Comparison of ENCODE assay signal across 22 mouse cellular contexts in the genomic region with DNA sequence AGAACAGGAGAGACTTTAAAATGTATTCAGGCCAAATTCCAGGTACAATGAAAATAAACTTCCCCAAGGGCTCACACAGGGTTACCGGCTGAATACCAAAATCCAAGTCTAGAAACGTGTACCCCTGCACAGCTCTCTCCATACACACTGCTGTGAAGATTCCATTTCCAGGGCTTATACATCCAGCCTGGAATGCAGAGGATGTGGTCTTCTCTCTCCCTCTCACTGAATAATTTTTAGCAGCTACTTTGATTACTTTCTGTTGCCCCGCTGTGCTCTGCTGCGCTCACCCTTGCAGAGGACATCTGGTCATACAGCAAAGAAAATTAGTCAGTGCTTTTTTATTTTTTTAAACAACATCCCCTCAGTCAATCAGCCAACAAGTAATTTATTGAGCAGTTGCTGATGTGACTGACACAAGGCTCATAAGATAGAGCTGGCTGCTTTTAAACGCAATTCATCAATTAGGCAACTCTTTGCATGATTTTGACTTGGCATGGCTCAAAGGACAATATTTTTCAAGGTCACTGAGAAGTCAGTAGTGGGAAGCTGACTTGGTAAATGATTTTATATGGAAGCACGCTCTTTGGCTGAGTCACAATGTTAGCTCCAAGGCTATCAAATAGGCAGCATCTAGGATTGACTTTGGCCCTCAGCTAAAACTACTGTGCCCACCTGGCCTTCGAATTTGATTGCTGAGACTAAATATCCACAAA.
DNase-seq lines count a peak whose midpoint lies in the region; ATAC-seq and TF ChIP-seq lines count a peak whose summit lies in the region.
"Had no signal": no experiment of that assay in that cellular context is flagged by ENCODE, and none has a peak within 500 bp of the region (broad histone marks: within the 10 kb centered on the region; RNA-seq: fewer than 3 reads in every experiment).

No protein-coding gene starts in this region.

- H3K9me3 ChIP-seq in hindbrain, embryonic 16.5 days (ENCODE audit: control insufficient read depth, low read length): no peaks in the 10 kb centered on the region
- H3K9me3 ChIP-seq in hindbrain, embryonic 12.5 days (replicated peaks): no peaks in the 10 kb centered on the region
- H3K9me3 ChIP-seq in midbrain, postnatal 0 days (ENCODE audit: low read length): no peaks in the 10 kb centered on the region
- H3K9me3 ChIP-seq in midbrain, embryonic 14.5 days (ENCODE audit: control insufficient read depth, low read length): no peaks in the 10 kb centered on the region
- H3K9me3 ChIP-seq: embryonic facial prominence, embryonic 13.5 days; forebrain, embryonic 12.5 days; heart, embryonic 15.5 days; intestine, embryonic 15.5 days had no signal

- peak; percentile 49 for DNase-seq in adrenal gland, adult 8-10 months
- no peak for DNase-seq in adrenal gland, postnatal 25 days
- peak; percentile 15 for DNase-seq in midbrain, postnatal 0 days (ENCODE audit: low spot score)
- DNase-seq in midbrain, embryonic 14.5 days: no peak
- DNase-seq in spleen, postnatal 4 days (ENCODE audit: low spot score in 2 of 2): no peak
- DNase-seq: cerebellum, adult 18-20 months; cerebellum, adult 9-11 months; cerebellum, postnatal 36 days; gastrocnemius, postnatal 10 days; heart, adult 2 months; kidney, adult 18-20 months had no signal

- no peak overlapping the region for H3K9ac ChIP-seq in hindbrain, embryonic 16.5 days (ENCODE audit: low read depth, low read length)
- H3K9ac ChIP-seq in hindbrain, embryonic 12.5 days: no peak overlapping the region
- H3K9ac ChIP-seq in midbrain, postnatal 0 days (replicated peaks; ENCODE audit: low read length, poor library complexity, severe bottlenecking): no peak overlapping the region
- H3K9ac ChIP-seq in midbrain, embryonic 14.5 days (replicated peaks; ENCODE audit: low read length): no peak overlapping the region
- H3K9ac ChIP-seq: embryonic facial prominence, embryonic 13.5 days; forebrain, embryonic 12.5 days; heart, embryonic 15.5 days; intestine, embryonic 15.5 days had no signal

- H3K4me2 ChIP-seq in hindbrain, embryonic 16.5 days (ENCODE audit: low read length): no peak overlapping the region
- H3K4me2 ChIP-seq in hindbrain, embryonic 12.5 days (replicated peaks): no peak overlapping the region
- no peak overlapping the region for H3K4me2 ChIP-seq in midbrain, postnatal 0 days (ENCODE audit: low read depth, low read length, poor library complexity, severe bottlenecking)
- no peak overlapping the region for H3K4me2 ChIP-seq in midbrain, embryonic 14.5 days (ENCODE audit: low read length)
- H3K4me2 ChIP-seq: embryonic facial prominence, embryonic 13.5 days; forebrain, embryonic 12.5 days; heart, embryonic 11.5 days; heart, embryonic 15.5 days; intestine, embryonic 15.5 days had no signal

- no peak for TF ChIP-seq CTCF in midbrain, postnatal 0 days (IDR thresholded peaks at IDR 0.05)

- H3K36me3 ChIP-seq in hindbrain, embryonic 16.5 days (ENCODE audit: control insufficient read depth, insufficient read depth, low read length): no peaks in the 10 kb centered on the region
- no peaks in the 10 kb centered on the region for H3K36me3 ChIP-seq in hindbrain, embryonic 12.5 days
- no peaks in the 10 kb centered on the region for H3K36me3 ChIP-seq in midbrain, postnatal 0 days (ENCODE audit: insufficient read depth, low read length)
- no peaks in the 10 kb centered on the region for H3K36me3 ChIP-seq in midbrain, embryonic 14.5 days (ENCODE audit: control insufficient read depth, insufficient read depth, low read length)
- H3K36me3 ChIP-seq: embryonic facial prominence, embryonic 13.5 days; forebrain, embryonic 12.5 days; heart, embryonic 15.5 days; intestine, embryonic 15.5 days had no signal

- no peaks in the 10 kb centered on the region for H3K4me1 ChIP-seq in hindbrain, embryonic 16.5 days (ENCODE audit: control insufficient read depth, insufficient read depth, low read depth, low read length)
- H3K4me1 ChIP-seq in hindbrain, embryonic 12.5 days: no peaks in the 10 kb centered on the region
- H3K4me1 ChIP-seq in midbrain, postnatal 0 days (ENCODE audit: insufficient read depth, low read length): no peaks in the 10 kb centered on the region
- no peaks in the 10 kb centered on the region for H3K4me1 ChIP-seq in midbrain, embryonic 14.5 days (ENCODE audit: control insufficient read depth, insufficient read depth, low read length)
- H3K4me1 ChIP-seq: embryonic facial prominence, embryonic 13.5 days; forebrain, embryonic 12.5 days; heart, embryonic 15.5 days; intestine, embryonic 15.5 days had no signal

- no peak overlapping the region for H3K27ac ChIP-seq in hindbrain, embryonic 16.5 days (ENCODE audit: low read depth, low read length)
- H3K27ac ChIP-seq in hindbrain, embryonic 12.5 days: no peak overlapping the region
- no peak overlapping the region for H3K27ac ChIP-seq in midbrain, postnatal 0 days (ENCODE audit: low read depth, low read length)
- H3K27ac ChIP-seq in midbrain, embryonic 14.5 days (replicated peaks; ENCODE audit: low read depth, low read length): no peak overlapping the region
- H3K27ac ChIP-seq: embryonic facial prominence, embryonic 13.5 days; forebrain, embryonic 12.5 days; heart, adult 2 months; heart, embryonic 15.5 days; intestine, embryonic 15.5 days had no signal

- peak; percentile 71 for ATAC-seq in hindbrain, embryonic 16.5 days
- no peak for ATAC-seq in hindbrain, embryonic 12.5 days (ENCODE audit: low FRiP score)
- no peak for ATAC-seq in midbrain, postnatal 0 days (ENCODE audit: low FRiP score)
- ATAC-seq in midbrain, embryonic 14.5 days (ENCODE audit: low FRiP score, low TSS enrichment): no peak
- ATAC-seq: activated CD4-positive, CD25-positive, alpha-beta regulatory T cell, adult 4 months; forebrain, embryonic 16.5 days; intestine, embryonic 15.5 days; Patski had no signal

- WGBS in hindbrain, embryonic 16.5 days: 67% methylated on average over 7 of the region's 7 CpGs
- WGBS in hindbrain, embryonic 12.5 days: 76% methylated on average over 7 of the region's 7 CpGs
- 74% methylated on average over 7 of the region's 7 CpGs for WGBS in midbrain, postnatal 0 days
- 88% methylated on average over 7 of the region's 7 CpGs for WGBS in midbrain, embryonic 14.5 days

- no peaks in the 10 kb centered on the region for H3K27me3 ChIP-seq in hindbrain, embryonic 16.5 days (replicated peaks; ENCODE audit: control insufficient read depth, insufficient read depth, low read length)
- H3K27me3 ChIP-seq in hindbrain, embryonic 12.5 days: no peaks in the 10 kb centered on the region
- no peaks in the 10 kb centered on the region for H3K27me3 ChIP-seq in midbrain, postnatal 0 days (ENCODE audit: insufficient read depth, low read length)
- H3K27me3 ChIP-seq in midbrain, embryonic 14.5 days (ENCODE audit: control insufficient read depth, insufficient read depth, low read length): no peaks in the 10 kb centered on the region
- H3K27me3 ChIP-seq: CH12.LX; embryonic facial prominence, embryonic 13.5 days; forebrain, embryonic 12.5 days; heart, embryonic 15.5 days; intestine, embryonic 15.5 days had no signal

- H3K4me3 ChIP-seq in hindbrain, embryonic 16.5 days (ENCODE audit: low read length): no peak overlapping the region
- H3K4me3 ChIP-seq in hindbrain, embryonic 12.5 days: no peak overlapping the region
- H3K4me3 ChIP-seq in midbrain, postnatal 0 days (ENCODE audit: low read depth, low read length): no peak overlapping the region
- H3K4me3 ChIP-seq in midbrain, embryonic 14.5 days (replicated peaks; ENCODE audit: low read depth, low read length): no peak overlapping the region
- H3K4me3 ChIP-seq: embryonic facial prominence, embryonic 13.5 days; forebrain, embryonic 12.5 days; heart, adult 2 months; heart, embryonic 15.5 days; intestine, embryonic 15.5 days had no signal

Comparison
In these comparisons a context has a peak if more than half of its experiments do, and no peak if none do; other contexts are left out.
1. DNase-seq: peak in adrenal gland, adult 8-10 months (single experiment) and midbrain, postnatal 0 days (single experiment); none in adrenal gland, postnatal 25 days (single experiment), midbrain, embryonic 14.5 days (single experiment) and spleen, postnatal 4 days (0 of 2).